Mouse (Mus musculus) right cerebral cortex, adult 2 months (tissue): ENCODE data around the gene 2310011J03Rik.

Experiments used
- DNase-seq, 2 experiments: peaks; one replicate each; pipeline ENCODE4 v3.0.0; 2021 to 2022; ENCODE audit warnings: low spot score in 2 of 2

2310011J03Rik gene

GRCm38 (mm10) chr10:80292251-80293146 is 27.8 kb downstream of the 2310011J03Rik start, which contains the start of gene Rps15:
Rps15 (plus strand) TSS chr10:80292453.
- peak; percentile 92 to 93 for DNase-seq

- no peak for DNase-seq
Measured at GRCm38 (mm10) chr10:80288657-80289056, 31.7 kb downstream of the 2310011J03Rik start.

- DNase-seq: no peak
Measured at GRCm38 (mm10) chr10:80288097-80288496, 32.2 kb downstream of the 2310011J03Rik start.

GRCm38 (mm10) chr10:80285222-80286070 is 34.9 kb downstream of the 2310011J03Rik start:
- DNase-seq: no peak

- DNase-seq: no peak
Measured at GRCm38 (mm10) chr10:80282481-80283441, 37.6 kb downstream of the 2310011J03Rik start.

GRCm38 (mm10) chr10:80281921-80282371 is 38.4 kb downstream of the 2310011J03Rik start:
- DNase-seq: no peak

GRCm38 (mm10) chr10:80281304-80281703 is 39.0 kb downstream of the 2310011J03Rik start:
- no peak for DNase-seq

- no peak for DNase-seq
Measured at GRCm38 (mm10) chr10:80279273-80279672, 41.1 kb downstream of the 2310011J03Rik start.

- no peak for DNase-seq
Measured at GRCm38 (mm10) chr10:80278390-80278789, 41.9 kb downstream of the 2310011J03Rik start.

GRCm38 (mm10) chr10:80276238-80276637 is 44.1 kb downstream of the 2310011J03Rik start:
- DNase-seq: no peak

- no peak for DNase-seq
Measured at GRCm38 (mm10) chr10:80273847-80274246, 46.5 kb downstream of the 2310011J03Rik start.

- no peak for DNase-seq
Measured at GRCm38 (mm10) chr10:80271870-80272585, 48.3 kb downstream of the 2310011J03Rik start.

GRCm38 (mm10) chr10:80271186-80271843 is 49.0 kb downstream of the 2310011J03Rik start:
- DNase-seq: no peak

- DNase-seq: no peak
Measured at GRCm38 (mm10) chr10:80270734-80271181, 49.6 kb downstream of the 2310011J03Rik start.

GRCm38 (mm10) chr10:80270099-80270498 is 50.2 kb downstream of the 2310011J03Rik start:
- no peak for DNase-seq
